Mouse (Mus musculus) v-Abl transformed pro-B cells (cell line): ENCODE measurements around the gene Hoxb5.

ENCODE experiments used
- in situ Hi-C, 2 experiments: fragments of 400-800 bp; cut with MboI; formaldehyde crosslinking; loops; one replicate each; pipeline ENCODE4 v1.15.1; 2025; ENCODE audit not compliant: unreplicated experiment in 2 of 2

Hoxb5 gene

DNA sequence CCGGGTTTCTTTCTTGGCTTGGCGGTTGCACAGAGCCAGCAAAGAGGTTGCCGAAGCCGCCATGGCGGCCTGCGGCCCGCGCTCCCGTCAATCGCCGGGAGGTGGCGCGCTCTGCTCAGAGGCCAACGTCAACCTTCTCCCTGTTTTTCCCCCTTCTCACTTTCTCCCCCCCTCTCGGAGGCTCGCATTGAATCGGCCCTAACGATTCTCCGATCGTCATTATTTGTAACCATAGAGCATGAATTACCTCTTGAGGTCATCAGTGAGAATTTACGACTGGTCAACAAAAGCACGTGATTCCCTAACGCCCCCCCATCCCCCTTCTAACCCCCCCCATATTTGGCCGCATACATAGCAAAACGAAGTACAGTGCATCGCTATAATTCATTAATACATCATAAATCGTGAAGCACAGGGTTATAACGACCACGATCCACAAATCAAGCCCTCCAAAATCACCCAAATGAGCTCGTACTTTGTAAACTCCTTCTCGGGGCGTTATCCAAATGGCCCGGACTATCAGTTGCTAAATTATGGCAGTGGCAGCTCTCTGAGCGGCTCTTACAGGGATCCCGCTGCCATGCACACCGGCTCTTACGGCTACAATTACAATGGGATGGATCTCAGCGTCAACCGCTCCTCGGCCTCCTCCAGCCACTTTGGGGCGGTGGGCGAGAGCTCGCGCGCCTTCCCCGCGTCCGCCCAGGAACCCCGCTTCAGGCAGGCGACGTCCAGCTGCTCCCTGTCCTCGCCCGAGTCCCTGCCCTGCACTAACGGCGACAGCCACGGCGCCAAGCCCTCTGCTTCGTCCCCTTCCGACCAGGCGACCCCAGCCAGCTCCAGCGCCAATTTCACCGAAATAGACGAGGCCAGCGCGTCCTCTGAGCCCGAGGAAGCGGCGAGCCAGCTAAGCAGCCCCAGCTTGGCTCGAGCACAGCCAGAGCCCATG, at the start of gene Hoxb5:
Hoxb5 (plus strand) TSS at position 186 of the 949 bp plus-strand sequence.
- in situ Hi-C loops = no loop called here

DNA sequence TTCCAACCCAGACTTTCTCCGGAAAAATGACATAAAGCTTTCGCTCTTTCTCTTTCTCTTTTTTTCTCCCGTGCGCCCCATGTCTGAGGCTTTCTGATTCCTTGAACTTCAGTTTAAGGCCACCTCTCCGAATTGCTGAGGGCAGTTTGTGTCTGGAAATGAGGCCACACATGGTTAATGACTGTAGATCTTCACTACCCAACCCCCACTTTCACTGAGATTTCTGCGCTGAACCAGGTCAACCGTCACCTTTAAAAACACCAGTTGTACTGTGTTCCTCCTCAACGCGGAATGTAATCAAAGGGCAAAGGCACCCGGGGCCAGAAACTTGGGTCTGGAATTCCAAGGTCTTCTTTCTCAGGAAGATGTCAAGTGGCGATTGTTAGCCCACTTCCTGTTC, 48.9 kb upstream of the Hoxb5 start:
- in situ Hi-C loops = no loop called here

DNA sequence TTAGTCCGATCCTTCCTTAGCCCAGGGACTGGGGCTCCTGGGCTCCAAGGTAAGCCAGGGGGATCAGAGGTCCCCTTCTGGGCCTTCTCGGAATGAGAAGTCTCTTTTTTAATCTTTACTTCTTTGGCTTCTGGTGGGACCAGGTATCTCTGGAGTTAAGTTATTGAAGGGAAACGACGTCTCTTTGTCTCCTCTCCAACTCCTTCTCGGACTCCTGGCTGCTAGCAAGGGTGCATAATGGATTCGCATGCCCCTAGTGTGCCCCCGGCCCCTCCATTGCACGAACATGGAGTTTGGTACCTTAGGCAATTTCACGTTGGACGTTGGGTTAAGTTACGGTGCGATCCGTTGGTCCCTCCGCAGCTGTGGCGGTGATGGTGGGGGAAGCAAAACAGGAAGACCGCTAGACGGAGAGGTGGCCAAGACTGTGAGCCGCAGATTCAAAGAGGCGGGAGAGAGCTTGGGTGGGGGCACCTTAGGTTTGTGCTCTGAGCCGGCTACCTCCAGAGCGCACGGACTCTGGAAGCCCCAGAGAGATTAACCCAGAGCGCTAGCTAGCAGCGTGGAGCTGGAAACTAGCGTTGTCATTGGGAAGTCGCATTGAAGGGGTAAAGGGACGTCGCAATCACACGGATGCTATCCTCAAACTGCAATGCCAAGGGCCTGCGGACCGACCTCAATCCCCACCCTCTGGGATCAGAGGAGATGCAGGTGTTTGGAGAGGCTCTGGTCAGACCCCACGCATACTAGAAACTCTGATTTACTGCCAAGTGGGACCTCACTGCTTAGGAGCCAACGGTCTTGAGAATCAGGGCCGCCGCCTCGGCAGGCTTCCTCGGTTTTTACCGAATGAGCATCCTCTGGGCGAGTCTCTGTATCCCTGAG, 47.8 kb upstream of the Hoxb5 start:
- in situ Hi-C loops = no loop called here

DNA sequence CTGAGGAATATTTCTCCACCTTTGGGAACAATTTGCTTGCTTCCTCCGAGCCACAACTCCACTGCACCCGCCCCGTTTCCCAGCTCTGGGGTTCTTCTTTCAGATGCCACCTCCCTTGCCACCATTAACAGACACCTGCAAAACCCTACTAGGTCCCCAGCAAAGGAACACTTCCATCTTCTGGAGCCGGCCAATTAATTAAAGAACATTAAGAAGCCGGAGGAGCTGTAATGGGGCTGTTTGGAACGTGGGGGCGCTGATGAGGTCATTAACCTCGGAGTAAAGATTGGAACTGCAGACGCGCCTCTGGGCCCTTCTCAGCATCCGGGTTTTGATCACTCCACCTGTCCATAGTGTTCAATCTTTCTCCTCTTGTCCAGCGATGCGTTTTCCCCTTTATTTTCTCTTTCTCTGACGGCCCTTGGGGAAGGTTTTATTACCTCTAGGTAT, 47.1 kb upstream of the Hoxb5 start:
- in situ Hi-C loops = no loop called here

DNA sequence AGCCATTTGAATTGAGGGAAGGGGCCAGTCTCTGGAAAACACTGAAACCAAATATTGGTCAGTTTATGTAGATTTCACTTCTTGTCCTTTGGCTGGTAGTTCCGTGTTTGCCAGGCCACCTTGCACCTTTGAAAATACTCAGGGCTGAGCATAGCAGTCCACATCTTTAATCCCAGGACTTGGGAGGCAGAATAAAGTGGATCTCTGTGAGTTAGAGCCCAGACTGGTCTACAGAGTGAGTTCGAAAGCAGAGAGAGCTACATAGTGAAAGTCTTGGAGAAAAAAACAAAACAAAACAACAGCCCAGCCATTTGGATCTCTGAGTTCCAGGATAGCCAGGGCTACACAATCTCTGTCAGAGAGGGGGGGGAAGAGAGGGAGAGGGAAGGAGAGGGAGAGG, 46.0 kb upstream of the Hoxb5 start:
- in situ Hi-C loops = no loop called here

DNA sequence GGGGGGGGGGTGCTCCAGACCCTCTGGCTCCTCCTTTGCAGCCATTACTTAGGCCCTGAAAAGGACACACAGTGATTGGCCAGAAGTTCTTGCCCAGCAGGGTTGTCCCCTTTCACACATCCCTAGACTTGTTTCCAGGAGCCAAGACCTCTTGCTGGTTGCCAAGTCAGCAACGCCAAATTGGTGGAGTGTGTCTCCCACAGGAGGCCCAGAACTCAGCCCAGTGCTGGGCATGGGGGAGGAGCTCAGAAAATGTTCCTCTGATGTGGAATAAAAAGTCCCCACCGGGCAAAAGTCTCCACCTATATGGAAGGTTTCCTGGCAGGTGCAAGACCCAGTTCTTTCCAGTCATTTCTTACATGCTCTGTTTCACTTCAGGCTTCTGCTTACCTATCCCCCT, 44.1 kb upstream of the Hoxb5 start:
- in situ Hi-C loops = no loop called here

DNA sequence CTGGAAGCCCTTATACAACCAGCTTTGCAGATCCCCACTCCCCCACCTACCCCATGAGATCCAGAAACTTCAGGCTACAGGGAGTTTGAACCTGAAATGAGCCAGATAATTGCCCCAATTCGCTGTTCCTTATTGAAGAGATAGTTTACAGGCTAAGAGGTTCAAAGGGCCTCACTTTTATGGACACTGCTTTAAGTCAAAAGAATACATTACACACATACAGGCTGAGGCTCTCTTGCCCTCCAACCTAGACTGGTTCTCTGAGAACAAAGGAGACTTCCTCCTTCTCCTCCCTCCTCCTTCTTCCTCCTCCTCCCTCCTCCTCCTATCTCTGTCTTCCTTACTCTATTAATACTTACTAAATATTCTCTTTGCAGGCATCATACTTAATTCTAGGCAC, 43.6 kb upstream of the Hoxb5 start:
- in situ Hi-C loops = no loop called here

DNA sequence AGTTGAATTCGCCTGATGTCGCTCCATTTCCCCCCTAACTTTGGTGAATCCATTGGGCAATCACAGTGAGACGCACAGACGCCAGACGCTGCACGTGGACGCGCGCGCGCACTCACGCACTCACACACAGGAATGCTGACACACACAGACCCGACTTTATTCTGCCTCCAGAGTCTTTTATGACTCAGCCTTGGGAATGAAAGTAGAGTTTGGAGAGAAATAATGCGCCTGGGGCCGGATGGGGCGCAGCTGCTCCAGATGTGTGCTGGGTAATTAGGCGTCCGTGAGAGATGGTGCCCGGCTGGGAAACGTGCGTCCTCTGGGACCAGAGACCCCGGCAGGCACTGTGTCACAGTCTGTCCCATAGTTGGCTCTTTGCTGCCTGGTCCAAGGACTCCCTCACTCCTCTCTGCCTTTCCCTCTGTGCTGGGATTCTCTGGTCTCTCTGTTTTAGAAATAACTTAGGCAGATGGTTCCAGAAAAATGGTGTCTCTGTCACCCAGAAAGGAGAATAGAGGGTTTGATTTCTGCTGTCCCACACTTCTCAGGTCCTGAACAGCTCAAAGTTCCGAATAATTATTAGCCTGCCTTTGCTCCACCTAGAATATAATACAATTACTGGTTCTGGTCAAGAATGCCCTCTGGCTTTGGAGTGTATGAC, 42.7 kb upstream of the Hoxb5 start:
- in situ Hi-C loops = no loop called here

DNA sequence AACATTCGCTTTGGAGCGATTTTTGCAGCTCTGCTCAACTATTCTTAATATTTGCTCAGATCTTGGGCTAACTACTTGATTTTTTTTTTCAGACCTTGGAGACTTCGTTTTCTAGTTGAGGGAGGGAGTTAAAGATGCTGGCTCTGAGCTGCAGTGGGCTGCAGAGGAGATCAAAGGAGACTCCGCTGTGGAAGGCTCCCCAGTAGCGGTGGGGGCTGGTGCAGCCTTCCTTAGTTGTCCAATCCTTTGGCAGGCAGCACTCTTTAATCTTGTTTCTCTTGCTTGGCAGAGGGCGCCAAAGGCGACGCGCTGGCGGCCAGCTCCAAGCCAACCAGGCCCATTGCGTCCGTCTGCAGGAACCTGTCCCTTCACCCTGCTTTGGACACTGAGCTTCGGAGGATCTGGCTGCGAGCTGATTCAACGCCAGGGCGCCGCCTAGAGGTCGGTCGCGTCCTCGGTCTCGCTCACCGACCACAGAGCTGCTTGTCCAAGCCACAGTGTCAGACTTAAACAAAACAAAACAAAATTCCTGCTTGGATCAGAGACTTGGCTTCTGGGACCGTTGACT, 41.7 kb upstream of the Hoxb5 start:
- in situ Hi-C loops = no loop called here

DNA sequence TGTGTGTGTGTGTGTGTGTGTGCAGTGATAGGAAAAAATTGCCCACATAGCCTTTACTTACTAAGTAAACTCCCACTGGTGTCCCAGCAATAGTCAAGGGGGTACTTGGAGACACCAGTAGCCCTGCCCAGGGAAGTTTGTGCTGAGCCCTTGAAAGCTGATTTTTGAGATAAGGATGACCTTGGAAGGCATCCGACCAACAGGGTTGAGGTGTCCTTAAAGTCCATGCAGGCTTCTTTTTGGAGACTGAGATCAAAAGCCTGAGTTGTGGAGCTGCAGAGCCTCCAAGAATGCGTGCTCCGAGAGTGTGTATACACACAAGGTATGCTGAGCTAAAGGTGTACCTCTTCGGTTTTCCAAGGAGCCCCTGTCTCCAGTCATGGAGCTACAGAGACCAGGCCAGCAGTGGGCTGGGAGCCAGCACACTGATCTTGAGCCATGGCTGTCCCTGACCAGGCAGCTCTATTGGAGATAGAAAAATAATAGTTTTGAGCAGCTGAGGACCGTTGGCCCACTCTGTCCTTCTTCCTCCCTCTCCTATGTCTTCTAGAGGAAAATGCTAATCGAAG, 40.8 kb upstream of the Hoxb5 start:
- in situ Hi-C loops = no loop called here

DNA sequence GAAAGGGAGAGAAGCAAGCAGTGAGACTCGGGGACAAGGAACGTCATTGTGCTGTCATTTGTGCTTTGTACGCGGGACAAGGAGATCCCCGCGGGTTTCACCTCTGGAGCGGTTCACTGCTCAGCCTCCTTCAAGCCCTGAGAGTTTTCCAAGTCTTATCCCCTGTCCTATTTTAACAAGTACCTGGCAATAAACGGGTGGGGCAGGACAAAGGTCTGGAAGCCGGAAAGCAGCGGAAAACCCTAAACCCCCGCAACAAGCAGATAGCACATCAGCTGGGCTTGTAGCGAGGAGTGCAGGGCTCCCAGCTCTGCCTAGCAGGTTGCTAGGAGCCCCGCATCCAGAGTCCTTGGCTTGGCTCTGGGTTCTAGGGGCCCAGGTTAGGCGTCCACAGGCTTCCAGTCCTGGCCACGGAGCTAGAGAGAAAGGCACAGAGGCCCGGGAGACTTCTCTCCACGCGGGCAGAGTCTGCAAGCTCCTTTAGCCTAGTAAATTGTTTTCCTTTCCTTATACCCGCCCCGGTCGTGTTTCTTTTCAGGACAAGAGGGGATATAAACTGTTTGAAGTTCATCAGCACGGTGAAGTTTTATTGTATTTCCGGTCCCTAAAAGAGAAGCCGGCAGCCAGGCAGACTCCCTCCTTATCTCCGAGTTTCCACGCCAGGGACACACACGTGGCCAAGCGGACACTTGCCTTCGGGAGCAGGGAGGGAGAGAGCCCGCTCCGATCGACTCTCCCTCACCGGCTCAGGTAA, 39.3 kb upstream of the Hoxb5 start:
- in situ Hi-C loops = no loop called here

DNA sequence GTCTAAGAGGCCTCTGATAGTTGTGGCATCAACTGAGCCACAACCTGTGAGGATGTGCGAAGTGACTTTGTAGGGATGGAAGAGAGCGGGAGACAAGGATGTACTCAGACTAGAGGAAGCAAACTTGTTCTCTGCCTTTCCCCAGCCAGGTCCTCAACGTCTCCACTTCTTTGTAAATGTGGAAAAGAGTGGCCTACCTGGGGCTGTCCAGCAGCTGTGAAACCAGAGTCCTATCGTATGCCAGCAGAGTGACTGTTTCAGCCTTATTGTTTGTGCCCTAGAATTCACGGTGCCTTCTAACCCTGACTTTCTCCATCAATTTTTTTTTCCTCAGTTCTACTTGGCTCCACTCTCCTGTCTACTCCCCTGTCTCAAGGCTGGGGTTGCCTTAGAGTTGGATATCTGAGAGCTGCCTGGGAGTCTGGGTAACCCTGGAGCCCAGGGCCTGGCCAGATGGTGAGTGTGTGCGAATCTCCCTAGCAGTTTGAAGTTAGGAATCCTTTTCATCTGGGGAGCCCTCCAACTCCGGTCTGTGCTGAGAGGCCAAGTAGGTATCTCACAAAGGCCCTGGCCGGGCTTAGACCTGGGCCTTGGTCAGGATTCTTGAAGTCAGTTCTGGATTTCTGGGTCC, 38.6 kb upstream of the Hoxb5 start:
- in situ Hi-C loops = no loop called here

DNA sequence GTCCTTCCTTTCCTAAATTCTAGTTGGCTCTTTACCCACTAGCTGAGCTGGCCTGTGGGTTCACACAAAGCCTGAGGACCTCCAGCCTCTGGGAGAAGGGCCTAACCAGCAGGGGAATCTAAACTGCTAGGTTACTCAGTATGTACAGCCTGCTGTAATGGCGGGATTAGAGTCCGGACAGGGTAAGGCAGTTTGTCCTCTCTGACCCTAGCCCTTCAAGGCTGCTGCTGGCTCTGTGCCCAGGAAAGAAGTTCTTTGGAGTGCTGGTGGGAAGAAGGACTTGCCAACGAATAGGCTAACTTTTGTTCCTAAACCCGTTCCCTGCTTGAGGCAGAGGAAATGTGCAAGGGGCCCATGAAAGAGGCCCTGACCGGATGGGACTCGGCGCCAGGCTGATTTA, 37.2 kb upstream of the Hoxb5 start:
- in situ Hi-C loops = no loop called here

DNA sequence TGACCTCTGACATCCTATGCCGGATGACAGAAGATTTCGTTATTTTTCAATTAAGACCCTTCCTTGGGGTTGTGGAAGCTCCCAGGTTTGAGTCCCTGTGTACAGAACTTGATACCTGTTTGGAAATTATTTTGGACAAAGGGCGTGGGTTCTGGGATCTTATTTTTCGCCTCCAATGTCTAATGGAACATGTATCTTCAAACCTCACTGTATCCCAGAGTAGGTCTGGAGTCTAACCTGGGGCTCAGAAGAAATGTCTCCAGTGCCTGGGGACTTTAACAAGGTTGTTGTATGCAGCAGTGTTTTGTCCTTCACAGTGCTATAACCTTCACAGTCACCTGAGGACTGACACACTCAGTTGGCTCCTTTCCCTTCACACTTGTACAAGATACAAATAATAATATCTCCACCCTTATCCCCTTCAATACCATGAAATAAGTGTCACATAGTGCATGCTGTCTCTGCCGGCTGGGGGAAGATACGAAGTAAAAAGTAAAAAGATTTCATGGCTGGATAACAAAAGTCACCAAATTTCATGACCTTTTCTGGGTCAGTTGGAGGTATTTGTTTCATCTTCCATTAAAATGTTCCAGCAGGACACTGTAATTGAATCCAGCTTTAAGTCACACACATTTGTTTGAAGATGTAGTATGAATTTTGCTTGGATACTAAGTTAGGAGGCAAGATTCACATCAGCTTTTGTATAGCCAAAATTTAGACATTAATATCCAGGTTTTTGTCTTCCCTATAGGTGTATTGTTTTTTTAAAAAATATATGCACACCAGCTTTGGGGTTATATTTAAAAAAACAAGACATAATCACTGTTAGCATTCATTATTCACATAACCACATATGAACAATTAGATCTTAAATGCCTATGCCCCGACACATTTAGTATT, 35.9 kb upstream of the Hoxb5 start:
- in situ Hi-C loops = no loop called here

DNA sequence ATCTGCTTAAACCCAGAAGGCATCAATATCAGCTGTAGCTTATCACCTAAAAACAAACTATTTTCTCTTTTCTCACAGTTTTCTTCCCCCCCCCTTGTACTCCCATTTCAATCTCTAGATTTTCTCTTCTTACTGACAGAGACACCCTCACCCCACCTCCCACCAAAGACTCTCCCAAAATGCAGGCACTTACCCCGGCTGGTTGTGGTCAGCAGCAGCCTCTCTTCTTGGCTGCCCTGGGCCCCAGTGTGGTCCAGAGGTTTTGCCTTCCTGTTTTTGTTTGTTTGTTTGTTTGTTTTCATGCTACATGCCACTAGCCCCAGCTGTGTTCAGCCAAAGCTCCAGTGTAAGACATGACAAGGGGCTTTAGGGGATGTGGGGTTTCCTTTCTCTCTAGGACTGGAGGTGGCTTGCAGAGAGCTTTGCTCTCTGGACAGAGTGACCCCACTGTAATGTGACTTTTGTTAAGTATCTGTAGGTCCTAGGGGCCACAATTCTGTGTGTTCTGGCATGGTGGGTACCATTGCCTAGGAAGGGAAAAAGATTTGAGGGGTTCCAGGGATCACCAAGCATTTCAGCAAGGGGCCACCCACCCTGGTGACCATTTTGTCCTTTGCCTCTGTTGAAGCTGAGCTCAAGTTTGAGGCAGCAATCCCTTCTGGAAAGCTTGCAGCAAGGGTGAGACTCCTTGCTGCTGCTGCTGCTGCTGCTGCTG, 34.9 kb upstream of the Hoxb5 start:
- in situ Hi-C loops = no loop called here

DNA sequence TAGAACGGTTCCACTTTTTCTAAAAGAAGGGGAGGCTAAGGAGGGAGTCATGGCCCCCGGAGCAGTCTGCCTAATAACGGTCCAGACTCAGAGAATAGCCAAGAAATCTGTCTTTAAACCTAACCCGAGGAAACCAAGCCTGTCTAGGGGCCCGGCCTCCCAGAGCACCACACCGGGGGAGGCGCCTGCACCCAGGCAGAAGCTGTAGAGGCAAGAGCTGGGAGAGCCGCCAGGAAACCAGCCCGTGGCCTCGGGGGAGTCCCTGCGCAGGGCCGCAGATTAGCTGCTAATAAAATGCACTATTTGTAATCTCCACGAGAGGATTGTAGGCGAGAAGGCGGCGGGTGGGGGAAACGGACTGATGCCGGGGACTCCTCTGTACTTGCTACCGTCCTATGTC, 33.3 kb upstream of the Hoxb5 start:
- in situ Hi-C loops = no loop called here

DNA sequence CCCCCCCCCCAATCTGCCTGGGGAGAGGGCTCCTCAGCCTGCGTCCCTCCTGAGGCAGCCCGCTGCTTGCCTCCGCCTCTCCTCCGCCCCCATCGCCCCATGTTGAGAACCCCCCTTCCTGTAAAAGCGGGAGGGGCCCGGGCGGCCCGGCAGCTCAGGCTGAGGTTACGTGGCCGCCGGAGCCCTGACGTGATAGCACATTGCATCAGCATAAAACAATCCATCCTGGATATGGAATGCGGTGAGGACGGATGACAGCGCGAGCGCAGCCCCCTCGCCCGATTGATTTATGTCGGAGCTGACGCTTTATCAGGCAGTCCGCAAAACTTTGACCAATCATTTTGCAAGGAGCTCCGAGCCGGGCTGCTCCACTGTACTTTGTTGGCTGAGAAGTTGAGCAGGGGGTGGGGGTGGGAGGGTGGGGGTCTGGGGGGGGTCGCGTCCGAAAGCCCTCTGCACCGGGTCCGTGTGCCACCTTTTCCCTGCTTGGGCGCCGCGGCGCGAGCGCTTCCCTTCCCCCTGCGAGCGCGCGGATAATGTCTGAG, 32.1 kb upstream of the Hoxb5 start, which contains the start of gene Hoxb9:
Hoxb9 (plus strand) TSS at position 462 of the 545 bp plus-strand sequence.
- in situ Hi-C loops = no loop called here
